Mouse (Mus musculus) C2C12 (cell line): ENCODE results near the gene Mepce.

Experiments
- CTCF ChIP-seq: IDR thresholded peaks from one replicate; pipeline ENCODE4 v1.5.1; 2011; ENCODE audit not compliant: control insufficient read depth, insufficient read depth, insufficient read length
- MAX ChIP-seq: IDR thresholded peaks from one replicate; pipeline ENCODE4 v1.6.1; 2011; ENCODE audit warnings: mild to moderate bottlenecking, control low read depth
- MYOD1 ChIP-seq: IDR thresholded peaks from one replicate; pipeline ENCODE4 v1.6.1; 2011; ENCODE audit warnings: low read depth; ENCODE audit not compliant: control insufficient read depth, insufficient read length
- MYOG ChIP-seq: IDR thresholded peaks from one replicate; pipeline ENCODE4 v1.6.1; 2011; ENCODE audit not compliant: control insufficient read depth, insufficient read length; ENCODE audit errors: extremely low read depth
- USF1 ChIP-seq: IDR thresholded peaks from one replicate; pipeline ENCODE4 v1.6.1; 2011; ENCODE audit warnings: low read depth, mild to moderate bottlenecking, control low read depth, moderate library complexity

DNA sequence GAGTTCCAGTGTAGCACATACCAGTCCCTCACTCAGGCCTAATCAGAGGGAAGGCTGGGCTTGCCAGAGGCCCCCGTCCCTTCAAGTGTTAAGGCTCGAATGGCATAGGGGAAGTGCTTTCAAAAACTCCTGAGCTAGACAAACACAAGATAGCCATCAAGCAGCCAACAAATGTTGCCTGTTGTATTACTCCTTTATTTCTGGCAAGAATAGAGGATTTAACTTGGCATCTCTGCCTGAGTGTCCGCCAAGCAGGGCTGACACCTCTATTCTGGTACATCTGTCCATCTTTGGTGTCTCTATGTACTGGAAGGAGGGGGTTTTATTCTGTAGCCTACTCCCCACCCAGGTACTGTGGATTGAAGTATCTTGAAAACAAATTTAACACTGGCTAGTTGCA lies 31.3 kb downstream of the Mepce start:
- TF ChIP-seq USF1: no peak
- no peak for TF ChIP-seq MYOG
- TF ChIP-seq CTCF: no peak
- no peak for TF ChIP-seq MAX
- TF ChIP-seq MYOD1: no peak
